Mouse (Mus musculus) NIH3T3 (cell line): ENCODE data around the gene Pigc.
A peak's percentile ranks its signal among the peaks of the same experiment; 100 is the strongest.

Experiments
- DNase-seq: peaks from one replicate; pipeline ENCODE4 v3.0.0-alpha.2; 2012; ENCODE audit warnings: low read depth

The Pigc gene

DNA sequence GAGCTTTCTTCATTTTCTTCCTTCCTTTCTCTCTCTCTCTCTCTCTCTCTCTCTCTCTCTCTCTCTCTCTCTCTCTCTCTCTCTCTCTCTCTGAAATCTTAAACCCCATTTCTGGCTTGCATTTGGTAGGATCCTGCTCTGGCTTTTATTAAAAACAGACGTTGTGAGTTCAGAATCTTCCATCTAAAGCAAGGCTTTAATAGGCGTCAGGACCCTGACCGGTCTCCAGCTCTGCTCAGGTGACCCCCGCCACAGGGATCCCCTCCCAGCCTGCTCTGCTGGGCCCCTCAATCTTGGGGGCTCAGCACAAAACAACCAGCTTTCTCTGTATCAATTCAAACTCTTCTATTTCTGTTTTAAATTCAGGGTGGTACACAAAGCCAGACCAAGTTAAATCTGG, 39.2 kb downstream of the Pigc start:
- DNase-seq: peak; percentile 79

DNA sequence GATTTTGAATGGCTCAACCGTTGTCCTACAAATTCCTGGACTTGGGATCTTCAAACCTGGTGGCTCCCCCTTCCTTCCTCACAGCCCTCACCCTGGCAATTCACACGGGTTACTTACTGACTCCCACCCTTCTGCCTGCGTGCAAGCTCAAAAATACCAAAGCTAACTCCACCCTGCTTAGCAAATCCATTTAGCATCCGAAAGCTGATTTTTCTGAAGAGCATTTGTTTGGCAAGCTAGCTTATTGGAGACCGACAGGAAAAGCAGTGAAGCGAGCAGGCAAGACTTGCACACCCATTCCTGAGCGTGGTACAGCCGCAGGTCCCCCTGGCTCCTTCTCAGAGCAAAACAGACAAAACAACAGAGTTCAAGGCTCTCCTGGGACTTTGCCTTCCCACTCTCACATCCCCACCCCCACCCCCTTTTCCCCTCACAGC, 39.7 kb downstream of the Pigc start:
- peak; percentile 89 for DNase-seq

DNA sequence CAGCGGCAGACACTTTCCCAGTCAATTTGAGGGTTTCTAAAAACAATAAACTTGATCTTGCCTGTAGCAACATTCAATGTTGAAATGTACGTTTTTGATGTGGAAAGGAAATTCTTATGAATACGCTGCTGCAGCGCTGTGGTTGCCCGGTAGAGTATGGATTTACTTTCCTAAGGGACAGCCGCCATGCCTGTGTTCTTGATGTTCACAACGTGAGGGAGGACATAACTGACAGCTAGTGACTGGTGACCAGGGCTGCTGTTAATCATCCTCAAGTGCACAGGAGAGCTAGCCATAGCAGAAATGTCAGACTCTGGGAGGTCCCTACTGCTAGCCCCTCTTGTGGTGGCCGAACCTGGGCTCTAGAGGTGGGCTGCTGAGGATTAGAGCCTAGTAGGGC, 40.1 kb downstream of the Pigc start:
- DNase-seq: no peak

DNA sequence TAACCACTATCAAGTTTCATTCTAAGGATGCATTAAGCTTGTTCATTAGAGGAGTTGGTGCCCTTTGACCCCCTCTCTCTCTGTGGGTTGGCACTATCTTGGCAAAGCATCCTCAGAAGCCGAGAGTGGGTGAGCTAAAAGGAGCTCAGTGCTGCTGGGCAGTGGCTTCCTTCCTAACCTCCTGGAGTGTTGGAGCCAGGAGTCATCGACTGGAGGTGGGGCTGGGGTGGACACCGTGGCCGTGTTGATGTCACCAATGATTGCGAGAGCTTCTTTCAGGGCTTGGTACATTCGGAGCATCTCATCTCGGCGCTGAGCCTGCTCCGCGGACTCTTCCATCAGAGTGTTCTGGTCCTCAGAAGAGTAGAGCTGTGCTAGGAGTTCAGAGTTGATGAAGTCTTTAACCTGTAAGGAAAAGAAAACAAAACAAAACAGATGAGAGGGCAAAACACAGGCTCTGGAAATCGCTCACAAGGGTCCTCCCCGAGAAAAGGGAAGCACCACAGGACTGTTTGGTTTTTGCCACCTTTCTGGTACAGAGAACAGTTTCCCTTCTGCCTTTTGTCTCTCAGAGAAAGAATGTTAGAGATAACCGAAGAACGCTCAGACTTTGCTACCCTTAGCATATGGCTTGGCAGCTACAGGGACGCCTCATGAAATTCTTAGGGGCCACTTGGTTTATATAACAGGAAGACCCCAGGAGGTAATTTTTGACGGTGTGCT, 42.7 kb downstream of the Pigc start:
- no peak for DNase-seq

- peak; percentile 63 for DNase-seq
Measured at GRCm38 (mm10) chr1:162013561-162013960, 44.6 kb downstream of the Pigc start.

GRCm38 (mm10) chr1:162015247-162015862, 46.4 kb downstream of the Pigc start:
- DNase-seq: peak; percentile 66

DNA sequence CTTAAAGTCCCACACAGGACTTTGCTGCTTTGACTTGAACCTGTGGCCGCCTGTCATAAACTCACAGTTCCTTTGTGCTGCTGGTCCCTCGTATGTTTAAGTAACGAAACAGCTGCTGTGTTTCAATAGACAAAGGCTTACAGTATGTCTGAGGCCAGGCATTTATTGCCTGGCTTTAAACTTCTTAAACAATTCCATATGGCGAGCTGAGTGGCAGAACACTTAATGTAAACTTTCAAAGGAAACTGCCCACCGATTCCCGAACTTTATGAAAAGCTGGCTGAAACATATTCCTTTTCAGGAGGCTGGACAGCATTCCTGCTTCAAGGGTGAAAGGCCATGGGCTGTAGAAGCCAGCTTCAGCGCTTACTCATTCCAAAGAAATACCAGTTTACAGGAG, 48.0 kb downstream of the Pigc start:
- peak; percentile 92 for DNase-seq

DNA sequence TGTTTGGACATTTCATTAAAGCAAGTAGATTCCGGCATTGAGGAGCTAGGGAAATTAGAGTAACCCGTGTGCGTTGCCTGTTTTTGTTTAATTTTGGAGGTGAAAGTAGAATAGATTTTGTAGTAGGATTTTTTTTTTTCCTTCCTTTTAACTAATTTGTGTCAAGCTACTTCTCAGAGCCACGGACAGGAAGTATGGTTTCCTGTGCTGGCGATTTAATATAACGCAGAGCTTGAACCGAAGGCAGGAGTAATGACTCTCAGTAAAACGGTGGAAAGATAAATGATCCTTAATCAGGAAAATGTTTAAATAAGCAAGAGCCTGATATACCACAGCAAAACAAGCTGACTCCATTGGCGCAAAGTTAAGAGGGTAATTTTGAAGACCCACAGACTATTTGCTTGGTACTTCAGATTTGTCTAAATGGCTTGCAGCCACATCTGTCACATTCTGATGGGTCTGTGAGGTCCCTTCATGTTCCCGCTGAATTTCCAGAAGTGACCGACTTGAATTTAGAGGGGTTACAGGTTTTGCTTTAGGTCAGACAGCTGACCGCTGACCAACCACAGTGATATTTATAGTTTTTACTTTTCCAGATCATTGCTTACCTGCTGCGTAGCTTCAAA, 49.1 kb downstream of the Pigc start:
- no peak for DNase-seq

- peak; percentile 37 for DNase-seq
Measured at GRCm38 (mm10) chr1:162018601-162018977, 49.6 kb downstream of the Pigc start.

DNA sequence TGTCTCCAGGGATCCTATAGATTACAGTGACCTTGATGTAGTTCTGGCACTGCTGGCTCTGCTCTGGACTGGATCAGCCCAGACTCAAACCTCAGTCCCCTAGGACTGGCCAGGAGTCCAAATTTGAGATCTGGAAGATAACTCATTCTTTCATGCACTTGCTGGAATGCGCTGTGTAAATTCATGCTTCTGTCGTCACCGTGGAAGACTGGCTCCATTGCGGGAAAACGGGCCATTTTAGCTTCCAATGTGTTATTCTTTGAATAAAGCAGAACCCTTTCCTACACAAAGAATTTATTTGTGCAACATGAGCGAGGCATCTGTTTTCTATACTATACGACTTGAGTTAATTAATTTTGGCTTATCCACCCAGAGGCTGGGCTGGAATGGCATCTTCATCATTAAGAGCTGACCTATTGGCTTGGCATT, 51.3 kb downstream of the Pigc start:
- peak; percentile 95 for DNase-seq

DNA sequence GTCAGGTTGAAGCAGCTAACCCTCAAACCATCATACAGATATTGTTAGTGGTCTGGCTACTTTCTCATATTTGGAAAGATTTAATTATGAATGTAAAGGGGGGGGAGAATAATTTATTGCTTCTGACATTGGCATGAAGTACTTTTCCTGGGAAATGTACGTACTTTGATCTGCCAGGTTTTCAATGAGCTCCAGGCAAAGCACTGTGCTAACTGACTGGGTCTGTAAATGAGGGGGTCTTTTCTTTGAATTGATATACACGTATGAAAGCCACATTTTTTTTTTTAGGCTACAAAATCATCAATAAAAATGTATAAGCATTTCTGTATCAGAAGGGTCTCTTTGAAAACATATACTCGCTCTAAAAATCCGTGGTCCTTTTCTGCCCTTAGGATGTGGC, 51.8 kb downstream of the Pigc start:
- DNase-seq: no peak
